Mouse (Mus musculus): Measurements from ENCODE around the gene Dad1. TPM values are rescaled to one million over a fixed set of nuclear protein-coding genes. Genes with fewer than 3 reads are reported as not detected.

Gene Dad1
- total RNA-seq, 2 experiments from 2014 or later, result 89.9 to 92.3 TPM

Other genes starting within 250 kb of the Dad1 start
- 10 to 100 TPM; 30.1 to 31.5 TPM for gene Abhd4, start 84 bp upstream of the Dad1 start, total RNA-seq (2021)
- not detected for gene Olfr49, start 30.8 kb upstream of the Dad1 start, total RNA-seq (2021)
- gene Oxa1l, start 106.7 kb upstream of the Dad1 start, total RNA-seq (2021), result 10 to 100 TPM; 67.8 to 85.9 TPM
- 1 to 10 TPM; 6.2 to 7.3 TPM for gene Slc7a7, start 163.7 kb upstream of the Dad1 start, total RNA-seq (2021)
- 100 to 1,000 TPM; 151 to 166 TPM for gene Mrpl52, start 172.8 kb upstream of the Dad1 start, total RNA-seq (2021)
- 100 to 1,000 TPM; 222 to 237 TPM for gene Mmp14, start 177.5 kb upstream of the Dad1 start, total RNA-seq (2021)
- gene Lrp10, start 210.0 kb upstream of the Dad1 start, total RNA-seq (2021), result 10 to 100 TPM; 39.0 to 42.9 TPM
- gene Rem2, start 222.0 kb upstream of the Dad1 start, total RNA-seq (2021), result not detected

All from gastrocnemius, postnatal 4 days (tissue).